ENCODE assay signal across 25 mouse cellular contexts in the genomic region with DNA sequence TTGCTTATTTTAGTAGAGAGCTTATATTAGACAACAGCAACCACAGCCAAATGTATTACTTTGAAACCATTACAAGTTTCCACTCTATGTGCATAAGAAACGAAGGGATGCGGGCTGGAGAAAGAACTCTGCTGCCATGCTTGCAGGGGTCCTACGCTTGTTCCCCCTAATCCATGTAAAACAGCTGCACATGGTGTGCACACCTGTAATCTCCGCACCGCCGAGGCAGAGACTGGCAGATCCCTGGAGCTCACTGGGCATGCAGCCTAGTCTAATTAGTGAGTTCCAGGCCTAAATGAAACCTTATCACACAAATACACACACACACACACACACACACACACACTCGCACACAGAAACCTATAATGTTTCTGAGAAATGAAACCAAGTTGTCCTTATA.
DNase-seq lines count a peak whose midpoint lies in the region; ATAC-seq lines count a peak whose summit lies in the region.
"Had no signal": no experiment of that assay in that cellular context is flagged by ENCODE, and none has a peak within 500 bp of the region (broad histone marks: within the 10 kb centered on the region; RNA-seq: fewer than 3 reads in every experiment).

No protein-coding gene starts in this region.

- no peaks in the 10 kb centered on the region for H3K27me3 ChIP-seq in embryonic facial prominence, embryonic 14.5 days (replicated peaks; ENCODE audit: control insufficient read depth, insufficient read depth, low read length)
- no peaks in the 10 kb centered on the region for H3K27me3 ChIP-seq in embryonic facial prominence, embryonic 10.5 days (replicated peaks; ENCODE audit: low read depth, poor library complexity, severe bottlenecking)
- H3K27me3 ChIP-seq in hindbrain, embryonic 16.5 days (replicated peaks; ENCODE audit: control insufficient read depth, insufficient read depth, low read length) = no peaks in the 10 kb centered on the region
- H3K27me3 ChIP-seq in hindbrain, embryonic 11.5 days (ENCODE audit: control insufficient read depth, insufficient read depth, low read length) = no peaks in the 10 kb centered on the region
- no peaks in the 10 kb centered on the region for H3K27me3 ChIP-seq in neural tube, embryonic 14.5 days (ENCODE audit: control insufficient read depth, insufficient read depth, low read length)
- H3K27me3 ChIP-seq: embryonic facial prominence, embryonic 12.5 days; forebrain, embryonic 13.5 days; heart, embryonic 12.5 days; heart, embryonic 15.5 days; hindbrain, embryonic 12.5 days; hindbrain, embryonic 15.5 days; intestine, embryonic 15.5 days had no signal

- no peak for ATAC-seq in embryonic facial prominence, embryonic 14.5 days (ENCODE audit: low read depth)
- peak; percentile 27; the same call in 1 of the 2 replicates for ATAC-seq in hindbrain, embryonic 16.5 days
- ATAC-seq in hindbrain, embryonic 11.5 days (ENCODE audit: low FRiP score) = no peak
- ATAC-seq in neural tube, embryonic 14.5 days (ENCODE audit: low read depth) = peak; percentile 60; the same call in 1 of the 2 replicates
- ATAC-seq: activated CD4-positive, CD25-positive, alpha-beta regulatory T cell, adult 4 months; forebrain, embryonic 13.5 days; forebrain, postnatal 0 days; intestine, embryonic 15.5 days had no signal

- H3K27ac ChIP-seq in embryonic facial prominence, embryonic 14.5 days (replicated peaks; ENCODE audit: low read depth, low read length) = no peak overlapping the region
- H3K27ac ChIP-seq in embryonic facial prominence, embryonic 10.5 days (replicated peaks) = no peak overlapping the region
- H3K27ac ChIP-seq in hindbrain, embryonic 16.5 days (ENCODE audit: low read depth, low read length) = no peak overlapping the region
- no peak overlapping the region for H3K27ac ChIP-seq in hindbrain, embryonic 11.5 days (ENCODE audit: low read depth, low read length)
- H3K27ac ChIP-seq in neural tube, embryonic 14.5 days (ENCODE audit: low read depth, low read length) = no peak overlapping the region
- H3K27ac ChIP-seq: embryonic facial prominence, embryonic 12.5 days; forebrain, embryonic 13.5 days; gastrocnemius, adult 2 months; heart, embryonic 15.5 days; hindbrain, embryonic 12.5 days; hindbrain, embryonic 15.5 days; intestine, embryonic 15.5 days had no signal

- WGBS in embryonic facial prominence, embryonic 14.5 days = 46% methylated on average over 7 of the region's 7 CpGs
- WGBS in embryonic facial prominence, embryonic 10.5 days = 81% methylated on average over 7 of the region's 7 CpGs
- WGBS in hindbrain, embryonic 16.5 days = 56% methylated on average over 7 of the region's 7 CpGs
- 90% methylated on average over 7 of the region's 7 CpGs for WGBS in hindbrain, embryonic 11.5 days
- 63% methylated on average over 7 of the region's 7 CpGs for WGBS in neural tube, embryonic 14.5 days

- no peak overlapping the region for H3K9ac ChIP-seq in embryonic facial prominence, embryonic 14.5 days (ENCODE audit: low read depth, low read length)
- H3K9ac ChIP-seq in hindbrain, embryonic 16.5 days (ENCODE audit: low read depth, low read length) = no peak overlapping the region
- H3K9ac ChIP-seq in hindbrain, embryonic 11.5 days (ENCODE audit: low read depth, low read length) = no peak overlapping the region
- H3K9ac ChIP-seq in neural tube, embryonic 14.5 days (replicated peaks; ENCODE audit: low read depth, low read length) = no peak overlapping the region
- H3K9ac ChIP-seq: embryonic facial prominence, embryonic 12.5 days; forebrain, embryonic 13.5 days; forebrain, postnatal 0 days; heart, embryonic 12.5 days; heart, embryonic 15.5 days; hindbrain, embryonic 12.5 days; hindbrain, embryonic 15.5 days; intestine, embryonic 15.5 days had no signal

- no peaks in the 10 kb centered on the region for H3K4me1 ChIP-seq in embryonic facial prominence, embryonic 14.5 days (ENCODE audit: control insufficient read depth, insufficient read depth, low read length)
- H3K4me1 ChIP-seq in embryonic facial prominence, embryonic 10.5 days = no peaks in the 10 kb centered on the region
- H3K4me1 ChIP-seq in hindbrain, embryonic 16.5 days (ENCODE audit: control insufficient read depth, insufficient read depth, low read depth, low read length) = no peaks in the 10 kb centered on the region
- H3K4me1 ChIP-seq in hindbrain, embryonic 11.5 days (replicated peaks; ENCODE audit: control insufficient read depth, insufficient read depth, low read length) = no peaks in the 10 kb centered on the region
- no peaks in the 10 kb centered on the region for H3K4me1 ChIP-seq in neural tube, embryonic 14.5 days (ENCODE audit: control insufficient read depth, insufficient read depth, low read length)
- H3K4me1 ChIP-seq: embryonic facial prominence, embryonic 12.5 days; forebrain, embryonic 13.5 days; heart, embryonic 12.5 days; heart, embryonic 15.5 days; hindbrain, embryonic 12.5 days; hindbrain, embryonic 15.5 days; intestine, embryonic 15.5 days had no signal

- H3K4me2 ChIP-seq in embryonic facial prominence, embryonic 14.5 days (ENCODE audit: low read depth, low read length) = no peak overlapping the region
- no peak overlapping the region for H3K4me2 ChIP-seq in hindbrain, embryonic 16.5 days (ENCODE audit: low read length)
- no peak overlapping the region for H3K4me2 ChIP-seq in hindbrain, embryonic 11.5 days (replicated peaks; ENCODE audit: low read depth, low read length)
- H3K4me2 ChIP-seq in neural tube, embryonic 14.5 days (ENCODE audit: low read depth, low read length) = no peak overlapping the region
- H3K4me2 ChIP-seq: embryonic facial prominence, embryonic 12.5 days; forebrain, embryonic 13.5 days; heart, embryonic 12.5 days; heart, embryonic 15.5 days; hindbrain, embryonic 12.5 days; hindbrain, embryonic 15.5 days; intestine, embryonic 15.5 days had no signal

- no peaks in the 10 kb centered on the region for H3K36me3 ChIP-seq in embryonic facial prominence, embryonic 14.5 days (ENCODE audit: control insufficient read depth, insufficient read depth, low read length)
- no peaks in the 10 kb centered on the region for H3K36me3 ChIP-seq in embryonic facial prominence, embryonic 10.5 days (replicated peaks)
- no peaks in the 10 kb centered on the region for H3K36me3 ChIP-seq in hindbrain, embryonic 16.5 days (ENCODE audit: control insufficient read depth, insufficient read depth, low read length)
- no peaks in the 10 kb centered on the region for H3K36me3 ChIP-seq in hindbrain, embryonic 11.5 days (ENCODE audit: control insufficient read depth, insufficient read depth, low read length)
- no peaks in the 10 kb centered on the region for H3K36me3 ChIP-seq in neural tube, embryonic 14.5 days (ENCODE audit: control insufficient read depth, insufficient read depth, low read length)
- H3K36me3 ChIP-seq: embryonic facial prominence, embryonic 12.5 days; heart, embryonic 12.5 days; heart, embryonic 15.5 days; hindbrain, embryonic 12.5 days; hindbrain, embryonic 15.5 days; intestine, embryonic 15.5 days had no signal

- no peak overlapping the region for H3K4me3 ChIP-seq in embryonic facial prominence, embryonic 14.5 days (ENCODE audit: low read depth, low read length)
- no peak overlapping the region for H3K4me3 ChIP-seq in embryonic facial prominence, embryonic 10.5 days
- no peak overlapping the region for H3K4me3 ChIP-seq in hindbrain, embryonic 16.5 days (ENCODE audit: low read length)
- no peak overlapping the region for H3K4me3 ChIP-seq in hindbrain, embryonic 11.5 days (ENCODE audit: low read depth, low read length)
- no peak overlapping the region for H3K4me3 ChIP-seq in neural tube, embryonic 14.5 days (ENCODE audit: low read depth, low read length)
- H3K4me3 ChIP-seq: embryonic facial prominence, embryonic 12.5 days; erythroblast, embryonic 14.5 days; forebrain, embryonic 13.5 days; gastrocnemius, adult 2 months; heart, embryonic 12.5 days; heart, embryonic 15.5 days; hindbrain, embryonic 12.5 days; hindbrain, embryonic 15.5 days; intestine, embryonic 15.5 days had no signal

- H3K9me3 ChIP-seq in embryonic facial prominence, embryonic 14.5 days (ENCODE audit: control insufficient read depth, low read length) = no peaks in the 10 kb centered on the region
- no peaks in the 10 kb centered on the region for H3K9me3 ChIP-seq in embryonic facial prominence, embryonic 10.5 days
- no peaks in the 10 kb centered on the region for H3K9me3 ChIP-seq in hindbrain, embryonic 16.5 days (ENCODE audit: control insufficient read depth, low read length)
- no peaks in the 10 kb centered on the region for H3K9me3 ChIP-seq in hindbrain, embryonic 11.5 days (ENCODE audit: control insufficient read depth, low read length)
- no peaks in the 10 kb centered on the region for H3K9me3 ChIP-seq in neural tube, embryonic 14.5 days (ENCODE audit: control insufficient read depth, low read length)
- H3K9me3 ChIP-seq: embryonic facial prominence, embryonic 12.5 days; forebrain, embryonic 13.5 days; heart, embryonic 12.5 days; heart, embryonic 15.5 days; hindbrain, embryonic 12.5 days; hindbrain, embryonic 15.5 days; intestine, embryonic 15.5 days had no signal

- DNase-seq in embryonic facial prominence, embryonic 14.5 days (ENCODE audit: low spot score) = peak; percentile 20
- no peak for DNase-seq in embryonic facial prominence, embryonic 10.5 days (ENCODE audit: low spot score)
- DNase-seq in hindbrain, embryonic 11.5 days (ENCODE audit: low spot score) = no peak
- no peak for DNase-seq in neural tube, embryonic 10.5 days (ENCODE audit: extremely low spot score, low spot score)
- DNase-seq: adrenal gland, adult 8-10 months; adrenal gland, postnatal 25 days; cerebellum, adult 18-20 months; cerebellum, adult 9-10 months; forebrain, postnatal 0 days; gastrocnemius, adult 2 months; gastrocnemius, postnatal 14 days; heart, adult 18-20 months; heart, postnatal 10 days; heart, postnatal 4 days had no signal

Comparison
In these comparisons a context has a peak if more than half of its experiments do, and no peak if none do; other contexts are left out.
1. ATAC-seq: peak in hindbrain, embryonic 16.5 days (single experiment) and neural tube, embryonic 14.5 days (single experiment); none in embryonic facial prominence, embryonic 14.5 days (single experiment) and hindbrain, embryonic 11.5 days (single experiment).